Mouse (Mus musculus) heart, embryonic 16.5 days (tissue): Measurements from ENCODE around the gene Akp3. TPM values are rescaled to one million over a fixed set of nuclear protein-coding genes. Genes with fewer than 3 reads are reported as not detected.

Experiments used
- ATAC-seq: fragments of 200-750 bp; cut with Nextera tagmentation; replicated peaks from 2 replicates; pipeline ENCODE4 v1.8.0; 2017; ENCODE audit warnings: moderate number of reproducible peaks; ENCODE audit not compliant: insufficient read depth, low FRiP score; ENCODE audit errors: extremely low read depth
- H3K27ac ChIP-seq: fragments of 300-500 bp; sonication (generic); 2 replicates; pipeline ENCODE4 v1.5.1; 2014; ENCODE audit warnings: mild to moderate bottlenecking, low read length, control low read depth, moderate library complexity
- H3K27me3 ChIP-seq: fragments of 300-500 bp; sonication (generic); 2 replicates; pipeline ENCODE4 v1.6.1; 2014; ENCODE audit warnings: low read length, mixed read lengths; ENCODE audit not compliant: control insufficient read depth, insufficient read depth
- H3K36me3 ChIP-seq: fragments of 300-500 bp; sonication (generic); 2 replicates; pipeline ENCODE4 v1.6.1; 2014; ENCODE audit not compliant: control insufficient read depth, insufficient read depth
- H3K4me1 ChIP-seq: fragments of 300-500 bp; sonication (generic); 2 replicates; pipeline ENCODE4 v1.6.1; 2014; ENCODE audit warnings: low read length, mixed read lengths; ENCODE audit not compliant: control insufficient read depth, insufficient read depth
- H3K4me2 ChIP-seq: fragments of 300-500 bp; sonication (generic); 2 replicates; pipeline ENCODE4 v1.6.1; 2014; ENCODE audit warnings: low read depth, mild to moderate bottlenecking, control low read depth, low read length
- H3K4me3 ChIP-seq: fragments of 300-500 bp; sonication (generic); 2 replicates; pipeline ENCODE4 v1.5.1; 2014; ENCODE audit warnings: mild to moderate bottlenecking, control low read depth, low read length
- H3K9ac ChIP-seq: fragments of 300-500 bp; sonication (generic); 2 replicates; pipeline ENCODE4 v1.6.1; 2014; ENCODE audit warnings: low read length, control low read depth
- H3K9me3 ChIP-seq: fragments of 300-500 bp; sonication (generic); replicated peaks from 2 replicates; pipeline ENCODE4 v1.6.1; 2016; ENCODE audit warnings: low read length; ENCODE audit not compliant: control insufficient read depth
- WGBS: fragments of 180-500 bp; shearing (Covaris S2); extraction: QIAGEN DNeasy Blood & Tissue Kit; methylation state at CpG from one replicate; pipeline ENCODE4 v1.1.7; 2014; 5-methylcytosine and 5-hydroxymethylcytosine counted together
- polyA plus RNA-seq: library from polyadenylated mRNA; unstranded; fragments of >200 nt; fragmentation: Nextera tagmentation; extraction: Ambion mirVana; gene quantifications from 2 replicates; pipeline ENCODE4 v1.2.1, GENCODE M21; 2015

The Akp3 gene
- polyA plus RNA-seq, result not detected in 2 replicates

GRCm38 (mm10) chr1:87124673-87125072, at the start of gene Akp3:
Gene Akp3, plus strand, starts transcription at chr1:87124973.
- H3K4me1 ChIP-seq, result no peaks in the 10 kb centered on the region
- H3K27me3 ChIP-seq, result peaks cover 33% of the 10 kb centered on the region
- 83% methylated on average over 6 of the region's 6 CpGs for WGBS
- no peak within 1 kb of the TSS for H3K4me2 ChIP-seq
- no peak within 1 kb of the TSS for H3K9ac ChIP-seq
- no peak within 1 kb of the TSS for H3K27ac ChIP-seq
- H3K4me3 ChIP-seq, result no peak within 1 kb of the TSS
- no peak for ATAC-seq
- H3K9me3 ChIP-seq, result no peaks in the 10 kb centered on the region
- H3K36me3 ChIP-seq, result no peaks in the 10 kb centered on the region

- ATAC-seq, result no peak
- no peaks in the 10 kb centered on the region for H3K36me3 ChIP-seq
- WGBS, result 65% methylated on average over 4 of the region's 4 CpGs
Observed at GRCm38 (mm10) chr1:87086196-87086595, 38.6 kb upstream of the Akp3 start.

GRCm38 (mm10) chr1:87086964-87087363, 37.8 kb upstream of the Akp3 start:
- WGBS, result 67% methylated on average over 17 of the region's 17 CpGs
- no peak for ATAC-seq
- H3K27me3 ChIP-seq, result no peaks in the 10 kb centered on the region
- H3K4me1 ChIP-seq, result no peaks in the 10 kb centered on the region
- H3K36me3 ChIP-seq, result no peaks in the 10 kb centered on the region
- no peak overlapping the region for H3K9ac ChIP-seq
- H3K4me3 ChIP-seq, result no peak overlapping the region
- H3K9me3 ChIP-seq, result no peaks in the 10 kb centered on the region
- H3K27ac ChIP-seq, result no peak overlapping the region
- H3K4me2 ChIP-seq, result no peak overlapping the region

More at GRCm38 (mm10) chr1:87086196-87086595, 38.6 kb upstream of the Akp3 start:
- Histone ChIP-seq H3K27ac (no peak overlapping the region), H3K4me1 (no peaks in the 10 kb centered on the region), H3K9ac (no peak overlapping the region), H3K27me3 (no peaks in the 10 kb centered on the region), H3K4me3 (no peak overlapping the region), H3K4me2 (no peak overlapping the region), H3K9me3 (no peaks in the 10 kb centered on the region)

DNA sequence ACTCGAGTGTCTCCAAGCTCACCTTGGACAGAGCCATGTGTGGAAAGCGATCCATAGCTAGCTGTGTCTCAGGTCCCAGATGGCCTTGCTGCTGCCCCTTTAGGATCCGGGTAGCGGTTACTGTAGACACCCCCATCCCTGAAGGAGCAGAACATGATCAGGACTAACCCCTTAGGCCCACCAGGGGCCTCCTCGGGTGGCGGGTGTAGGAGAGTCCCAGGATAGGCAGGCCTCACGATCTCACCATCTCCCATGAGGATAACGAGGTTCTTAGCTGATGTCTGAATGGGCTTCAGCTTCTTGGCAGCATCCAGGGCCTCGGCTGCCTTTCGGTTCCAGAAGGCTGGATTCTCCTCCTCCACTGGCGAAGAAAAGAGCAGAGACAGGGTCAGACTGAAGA, 35.5 kb upstream of the Akp3 start:
- 87% methylated on average over 11 of the region's 11 CpGs for WGBS
- no peaks in the 10 kb centered on the region for H3K4me1 ChIP-seq
- no peak for ATAC-seq
- H3K4me2 ChIP-seq, result no peak overlapping the region
- no peaks in the 10 kb centered on the region for H3K36me3 ChIP-seq
- no peaks in the 10 kb centered on the region for H3K9me3 ChIP-seq
- no peak overlapping the region for H3K27ac ChIP-seq
- no peak overlapping the region for H3K9ac ChIP-seq
- H3K27me3 ChIP-seq, result no peaks in the 10 kb centered on the region
- no peak overlapping the region for H3K4me3 ChIP-seq

- WGBS, result 69% methylated on average over 4 of the region's 4 CpGs
- no peak within 1 kb of the TSS for H3K4me3 ChIP-seq
- no peaks in the 10 kb centered on the region for H3K27me3 ChIP-seq
- H3K9me3 ChIP-seq, result no peaks in the 10 kb centered on the region
- H3K36me3 ChIP-seq, result no peaks in the 10 kb centered on the region
- no peak for ATAC-seq
- no peaks in the 10 kb centered on the region for H3K4me1 ChIP-seq
- no peak within 1 kb of the TSS for H3K27ac ChIP-seq
- no peak within 1 kb of the TSS for H3K9ac ChIP-seq
- H3K4me2 ChIP-seq, result no peak within 1 kb of the TSS
Observed at GRCm38 (mm10) chr1:87089828-87090227, 34.9 kb upstream of the Akp3 start, which contains the start of gene Alppl2. Gene Alppl2, minus strand, starts transcription at chr1:87089928.

DNA sequence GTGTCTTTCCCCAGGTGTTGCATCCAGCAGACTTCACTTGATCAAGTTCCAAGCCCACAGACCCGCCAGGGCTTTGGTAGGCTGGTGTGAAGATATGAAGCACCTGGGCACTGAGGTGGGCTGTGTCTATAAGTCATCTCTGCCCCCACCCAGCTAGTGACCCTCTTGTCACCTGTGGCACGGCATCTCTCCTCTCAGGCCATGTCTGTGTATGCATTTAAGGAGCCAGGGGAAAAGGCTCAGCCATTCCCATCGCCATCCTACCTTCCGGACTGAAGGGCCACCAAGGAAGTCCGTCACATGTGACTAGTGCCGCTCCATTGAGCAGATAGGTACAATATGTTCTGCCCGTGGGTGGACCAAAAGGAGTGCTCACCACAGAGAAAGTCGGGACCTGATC, 29.1 kb upstream of the Akp3 start:
- no peaks in the 10 kb centered on the region for H3K9me3 ChIP-seq
- H3K36me3 ChIP-seq, result no peaks in the 10 kb centered on the region
- no peak for ATAC-seq
- peaks cover 13% of the 10 kb centered on the region; the same call in 1 of the 2 replicates for H3K27me3 ChIP-seq
- H3K4me3 ChIP-seq, result no peak overlapping the region
- H3K4me2 ChIP-seq, result no peak overlapping the region
- H3K4me1 ChIP-seq, result 0 out of 2 replicates have a peak, but pooled peaks cover 3% of the 10 kb centered on the region
- H3K27ac ChIP-seq, result no peak overlapping the region
- WGBS, result 80% methylated on average over 8 of the region's 8 CpGs
- H3K9ac ChIP-seq, result no peak overlapping the region

- H3K4me3 ChIP-seq, result no peak overlapping the region
- WGBS, result 13% methylated on average over 30 of the region's 30 CpGs
- ATAC-seq, result no peak; the same call in 1 of the 2 replicates
Observed at GRCm38 (mm10) chr1:87098358-87098975, 26.3 kb upstream of the Akp3 start.

GRCm38 (mm10) chr1:87101411-87101810, 23.4 kb upstream of the Akp3 start, which contains the start of gene Alpi:
Gene Alpi, minus strand, starts transcription at chr1:87101606.
- H3K9me3 ChIP-seq, result no peaks in the 10 kb centered on the region
- H3K4me2 ChIP-seq, result no peak within 1 kb of the TSS
- 69% methylated on average over 1 of the region's 1 CpGs for WGBS

More at GRCm38 (mm10) chr1:87098358-87098975, 26.3 kb upstream of the Akp3 start:
- Histone ChIP-seq H3K9ac (no peak overlapping the region), H3K27ac (no peak overlapping the region), H3K9me3 (no peaks in the 10 kb centered on the region), H3K36me3 (no peaks in the 10 kb centered on the region), H3K27me3 (peaks cover 13% of the 10 kb centered on the region; the same call in 1 of the 2 replicates), H3K4me1 (0 out of 2 replicates have a peak, but pooled peaks cover 3% of the 10 kb centered on the region), H3K4me2 (peak overlapping the region; percentile 46)

DNA sequence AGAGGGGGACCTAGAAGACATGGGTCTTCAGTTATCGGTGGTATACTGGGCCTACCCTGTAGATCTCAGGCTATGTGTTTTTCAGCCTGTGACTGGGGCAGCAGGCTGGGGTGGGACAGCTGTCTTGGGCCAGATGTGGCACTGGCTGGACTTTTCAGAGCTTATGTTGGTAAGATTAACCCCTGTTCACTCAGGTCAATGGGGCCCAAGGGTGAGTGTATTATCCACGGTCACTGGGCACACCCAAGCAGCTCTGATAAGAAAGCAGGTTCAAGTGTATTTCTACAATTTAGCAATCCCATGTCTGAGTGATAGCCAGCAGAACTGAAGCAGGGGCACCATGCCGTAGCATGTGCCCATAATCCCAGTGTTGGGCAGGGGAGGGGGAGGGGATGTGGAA, 22.7 kb upstream of the Akp3 start:
- peaks cover 11% of the 10 kb centered on the region; the same call in 1 of the 2 replicates for H3K27me3 ChIP-seq
- H3K4me2 ChIP-seq, result no peak overlapping the region
- no peaks in the 10 kb centered on the region for H3K36me3 ChIP-seq
- no peak for ATAC-seq
- no peak overlapping the region for H3K4me3 ChIP-seq
- H3K9me3 ChIP-seq, result no peaks in the 10 kb centered on the region
- no peak overlapping the region for H3K27ac ChIP-seq
- H3K9ac ChIP-seq, result no peak overlapping the region
- 80% methylated on average over 3 of the region's 3 CpGs for WGBS
- H3K4me1 ChIP-seq, result 0 out of 2 replicates have a peak, but pooled peaks cover 3% of the 10 kb centered on the region

More at GRCm38 (mm10) chr1:87101411-87101810, 23.4 kb upstream of the Akp3 start, which contains the start of gene Alpi:
- 0 out of 2 replicates have a peak, but pooled peaks cover 3% of the 10 kb centered on the region for H3K4me1 ChIP-seq
- H3K36me3 ChIP-seq, result no peaks in the 10 kb centered on the region
- ATAC-seq, result no peak
- H3K9ac ChIP-seq, result no peak within 1 kb of the TSS
- no peak within 1 kb of the TSS for H3K4me3 ChIP-seq
- no peak within 1 kb of the TSS for H3K27ac ChIP-seq
- H3K27me3 ChIP-seq, result peaks cover 11% of the 10 kb centered on the region; the same call in 1 of the 2 replicates
